Mouse (Mus musculus) ES-Bruce4 (cell line): ENCODE data around the gene Chid1. TPM values are rescaled to one million over a fixed set of nuclear protein-coding genes. Genes with fewer than 3 reads are reported as not detected.

ENCODE experiments used
- H3K27ac ChIP-seq: 2 replicates; pipeline ENCODE4 v1.5.1; 2012; ENCODE audit warnings: low read length, inconsistent platforms; ENCODE audit not compliant: insufficient read depth
- H3K27me3 ChIP-seq: 2 replicates; pipeline ENCODE4 v1.6.1; 2012; ENCODE audit warnings: mild to moderate bottlenecking, low read length, inconsistent platforms; ENCODE audit not compliant: control insufficient read depth, poor library complexity, insufficient read depth, severe bottlenecking
- H3K36me3 ChIP-seq: 2 replicates; pipeline ENCODE4 v1.6.1; 2012; ENCODE audit warnings: inconsistent platforms, mild to moderate bottlenecking, low read length, moderate library complexity; ENCODE audit not compliant: control insufficient read depth, poor library complexity, insufficient read depth, severe bottlenecking
- H3K4me1 ChIP-seq: one replicate; pipeline ENCODE4 v1.8.1; 2011; ENCODE audit warnings: low read length; ENCODE audit not compliant: control insufficient read depth, insufficient read depth
- H3K4me3 ChIP-seq: 2 replicates; pipeline ENCODE4 v1.5.1; 2011; ENCODE audit warnings: low read depth, mild to moderate bottlenecking, low read length
- H3K9ac ChIP-seq: 2 replicates; pipeline ENCODE4 v1.6.1; 2012; ENCODE audit warnings: low read depth, mild to moderate bottlenecking, inconsistent platforms; ENCODE audit not compliant: poor library complexity, severe bottlenecking
- H3K9me3 ChIP-seq: replicated peaks from 2 replicates; pipeline ENCODE4 v1.6.1; 2012; ENCODE audit warnings: mild to moderate bottlenecking, low read length, inconsistent platforms; ENCODE audit not compliant: control insufficient read depth, poor library complexity, insufficient read depth, severe bottlenecking
- CTCF ChIP-seq: IDR thresholded peaks from one replicate; pipeline ENCODE4 v1.8.1; 2011; ENCODE audit warnings: low read depth, low read length
- EP300 ChIP-seq: IDR thresholded peaks from 2 replicates; pipeline ENCODE4 v1.6.1; 2011; ENCODE audit warnings: low read depth, low read length; ENCODE audit not compliant: insufficient read depth
- POLR2A ChIP-seq: IDR thresholded peaks from one replicate; pipeline ENCODE4 v1.8.1; 2011; ENCODE audit warnings: low read length; ENCODE audit not compliant: insufficient read depth
- polyA plus RNA-seq: library from polyadenylated mRNA; stranded (reverse); fragments of >200 nt; gene quantifications from 2 replicates; pipeline ENCODE4 v1.2.4, GENCODE M21; 2011; ENCODE audit warnings: low read depth; ENCODE audit not compliant: missing spikeins, insufficient read depth, insufficient read length

Chid1 gene
- polyA plus RNA-seq, 1 experiment = 16.7 TPM

GRCm38 (mm10) chr7:141549432-141550061 is 9.9 kb upstream of the Chid1 start:
- H3K4me3 ChIP-seq = no peak overlapping the region
- no peaks in the 10 kb centered on the region for H3K36me3 ChIP-seq
- H3K4me1 ChIP-seq = no peaks in the 10 kb centered on the region
- no peak overlapping the region for H3K27ac ChIP-seq
- H3K9me3 ChIP-seq = no peaks in the 10 kb centered on the region
- no peak overlapping the region for H3K9ac ChIP-seq
- no peaks in the 10 kb centered on the region for H3K27me3 ChIP-seq
- TF ChIP-seq POLR2A = no peak
- no peak for TF ChIP-seq EP300
- no peak for TF ChIP-seq CTCF

- Histone ChIP-seq H3K27me3 (no peaks in the 10 kb centered on the region), H3K9me3 (no peaks in the 10 kb centered on the region), H3K36me3 (no peaks in the 10 kb centered on the region), H3K9ac (no peak overlapping the region), H3K4me3 (no peak overlapping the region), H3K4me1 (no peaks in the 10 kb centered on the region), H3K27ac (no peak overlapping the region)
- TF ChIP-seq EP300 (no peak), CTCF (no peak), POLR2A (no peak)
Observed at GRCm38 (mm10) chr7:141544654-141545053, 5.0 kb upstream of the Chid1 start.

- H3K4me1 ChIP-seq = no peaks in the 10 kb centered on the region
- no peak overlapping the region for H3K4me3 ChIP-seq
- H3K27me3 ChIP-seq = no peaks in the 10 kb centered on the region
- H3K9ac ChIP-seq = no peak overlapping the region
- no peaks in the 10 kb centered on the region for H3K36me3 ChIP-seq
- no peak overlapping the region for H3K27ac ChIP-seq
- no peaks in the 10 kb centered on the region for H3K9me3 ChIP-seq
- TF ChIP-seq CTCF (no peak), POLR2A (no peak), EP300 (no peak)
Observed at GRCm38 (mm10) chr7:141542588-141542987, 2.9 kb upstream of the Chid1 start.

- no peaks in the 10 kb centered on the region for H3K4me1 ChIP-seq
- no peaks in the 10 kb centered on the region for H3K9me3 ChIP-seq
- no peak overlapping the region for H3K9ac ChIP-seq
- no peaks in the 10 kb centered on the region for H3K36me3 ChIP-seq
- TF ChIP-seq EP300 = no peak
- no peak for TF ChIP-seq CTCF
- no peak for TF ChIP-seq POLR2A
- H3K27ac ChIP-seq = no peak overlapping the region
- H3K4me3 ChIP-seq = no peak overlapping the region
- no peaks in the 10 kb centered on the region for H3K27me3 ChIP-seq
Observed at GRCm38 (mm10) chr7:141541681-141542080, 2.0 kb upstream of the Chid1 start.

- peak overlapping the region; percentile 36 for H3K9ac ChIP-seq
- H3K36me3 ChIP-seq = no peaks in the 10 kb centered on the region
- no peaks in the 10 kb centered on the region for H3K4me1 ChIP-seq
- no peaks in the 10 kb centered on the region for H3K27me3 ChIP-seq
- peak overlapping the region; percentile 84 for H3K4me3 ChIP-seq
- no peak for TF ChIP-seq CTCF
- no peak for TF ChIP-seq EP300
- TF ChIP-seq POLR2A = no peak
- H3K27ac ChIP-seq = no peak overlapping the region
- no peaks in the 10 kb centered on the region for H3K9me3 ChIP-seq
Observed at GRCm38 (mm10) chr7:141540312-141541081, 840 bp upstream of the Chid1 start.
